Mouse (Mus musculus) inflammation-experienced regulatory T-cells, adult 6 months (primary cell): ENCODE data around the gene Zbtb48. TPM values are rescaled to one million over a fixed set of nuclear protein-coding genes. Genes with fewer than 3 reads are reported as not detected.

Source experiments
- ATAC-seq: one replicate; pipeline ENCODE4 v1.8.0; 2017
- polyA plus RNA-seq, 3 experiments: library from polyadenylated mRNA; unstranded; fragments of 100-300 nt; shearing (Covaris generic); gene quantifications; one replicate each; pipeline ENCODE4 v1.2.1; 2017

The Zbtb48 gene
- polyA plus RNA-seq, 3 experiments from 2014 or later, result 16.2 to 26.3 (median 18.9) TPM

DNA sequence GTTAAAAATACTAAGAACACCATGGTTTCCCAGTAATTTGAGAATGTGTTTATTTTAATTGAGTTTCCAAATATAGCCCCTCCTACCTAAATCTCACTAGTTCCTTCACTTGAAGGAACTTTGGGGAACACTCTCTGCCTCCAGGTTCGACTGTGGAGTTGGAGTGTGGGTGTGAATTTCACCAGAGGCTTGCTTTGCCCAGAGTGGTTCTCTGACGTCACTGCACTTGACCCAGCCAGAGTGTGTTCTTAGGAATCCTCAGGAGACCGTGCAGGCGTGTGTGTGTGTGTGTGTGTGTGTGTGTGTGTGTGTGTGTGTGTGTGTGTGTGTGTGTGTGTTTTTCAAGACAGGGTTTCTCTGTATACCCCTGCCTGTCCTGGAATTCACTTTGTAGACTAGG, 26.6 kb downstream of the Zbtb48 start:
- no peak for ATAC-seq

GRCm38 (mm10) chr4:151999481-151999880, 28.0 kb downstream of the Zbtb48 start:
- no peak for ATAC-seq

GRCm38 (mm10) chr4:151997701-151998100, 29.8 kb downstream of the Zbtb48 start:
- ATAC-seq, result no peak

DNA sequence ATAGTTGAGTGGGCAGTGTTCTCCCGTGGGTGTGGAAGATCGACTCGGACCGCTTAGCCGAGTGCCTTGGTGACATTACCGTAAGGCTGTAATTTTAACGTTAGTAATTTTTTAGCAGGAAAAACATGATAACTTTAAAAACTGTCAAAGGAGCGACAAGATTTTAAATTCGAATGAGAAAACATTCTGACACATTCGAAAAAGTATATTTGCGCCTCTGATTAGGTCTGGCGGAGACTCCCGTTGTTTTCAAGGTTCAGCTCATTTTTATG, 30.6 kb downstream of the Zbtb48 start:
- ATAC-seq, result no peak

DNA sequence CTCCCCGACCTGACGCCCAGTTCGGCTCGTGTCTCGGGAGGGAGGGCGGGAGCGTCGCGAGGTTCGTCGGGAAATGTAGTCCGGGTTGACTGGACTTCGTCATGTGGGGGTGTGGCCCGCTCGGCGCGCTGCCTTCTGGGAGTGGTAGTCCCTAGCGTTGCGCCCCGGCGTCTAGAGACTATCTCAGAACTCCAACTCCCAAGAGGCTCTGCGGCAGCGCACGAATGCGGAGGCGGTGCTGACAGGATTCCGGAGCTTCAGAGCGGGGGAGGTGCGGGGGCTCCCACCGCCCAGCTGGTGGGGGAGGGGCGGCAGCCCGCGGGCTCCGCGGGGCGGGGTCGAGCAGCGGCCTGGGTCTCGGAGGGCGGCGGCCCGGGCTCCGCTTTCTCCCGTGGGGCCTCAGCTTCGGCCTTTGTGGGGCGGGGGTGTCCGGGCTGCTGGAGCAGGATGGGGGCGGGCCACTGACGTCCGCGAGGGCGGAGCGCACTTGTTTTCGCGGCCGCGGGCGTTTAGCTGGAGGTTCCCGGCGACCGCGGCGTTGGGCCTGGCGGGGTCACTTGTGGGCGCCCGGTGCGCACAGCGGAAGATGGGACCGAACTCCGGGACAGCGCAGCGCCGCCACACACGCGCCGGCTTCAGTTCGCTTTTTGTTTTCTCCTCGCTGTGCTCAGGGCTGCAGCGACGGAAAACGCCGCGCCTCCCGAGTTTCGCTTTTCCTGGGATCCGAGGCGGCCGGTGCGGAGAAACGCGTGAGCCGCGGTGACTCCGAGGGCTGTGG, 31.1 kb downstream of the Zbtb48 start, which contains the start of gene Phf13:
TSS of gene Phf13 (minus strand) at position 86 of the 778 bp plus-strand sequence.
- peak; percentile 92 for ATAC-seq

DNA sequence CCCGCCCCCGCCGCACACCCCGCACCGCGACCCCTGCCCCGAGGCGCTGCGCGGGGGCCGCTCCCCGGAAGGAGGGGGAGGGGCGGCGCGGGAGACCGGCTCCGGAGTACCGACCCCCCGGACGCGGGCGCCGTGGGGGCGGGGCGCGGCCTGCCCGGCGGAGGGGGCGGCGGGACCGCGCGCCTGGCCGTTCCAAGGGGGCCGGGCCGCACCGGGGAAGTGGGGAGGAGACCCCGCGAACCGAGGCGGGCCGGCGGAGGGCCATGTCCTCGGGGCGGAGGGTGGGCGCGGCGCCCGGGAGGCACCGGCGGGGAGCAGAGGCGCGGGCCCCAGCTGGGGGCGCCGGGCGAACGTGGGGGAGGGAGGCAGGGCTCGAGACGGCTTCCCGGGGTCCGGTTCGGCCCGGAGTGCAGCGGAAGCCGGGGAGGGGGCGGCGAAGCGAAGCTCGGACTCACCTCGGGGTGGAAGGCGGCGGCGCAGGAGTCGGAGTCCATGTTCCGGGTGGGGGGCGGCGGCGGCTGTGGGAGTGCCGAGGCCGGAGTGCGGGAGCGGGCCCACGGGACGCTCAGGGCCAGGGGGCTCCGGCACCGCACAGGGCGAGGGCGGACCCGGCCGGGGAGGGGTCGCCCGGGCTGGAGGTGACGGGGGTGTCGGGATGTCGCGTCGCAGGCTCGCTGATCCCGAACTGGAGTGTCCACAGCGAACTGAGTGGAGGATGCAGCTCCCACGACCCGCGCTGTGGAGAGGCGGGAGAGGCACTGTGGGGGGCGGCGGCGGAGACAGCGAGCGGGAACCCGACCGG, 31.9 kb downstream of the Zbtb48 start:
- ATAC-seq, result no peak

DNA sequence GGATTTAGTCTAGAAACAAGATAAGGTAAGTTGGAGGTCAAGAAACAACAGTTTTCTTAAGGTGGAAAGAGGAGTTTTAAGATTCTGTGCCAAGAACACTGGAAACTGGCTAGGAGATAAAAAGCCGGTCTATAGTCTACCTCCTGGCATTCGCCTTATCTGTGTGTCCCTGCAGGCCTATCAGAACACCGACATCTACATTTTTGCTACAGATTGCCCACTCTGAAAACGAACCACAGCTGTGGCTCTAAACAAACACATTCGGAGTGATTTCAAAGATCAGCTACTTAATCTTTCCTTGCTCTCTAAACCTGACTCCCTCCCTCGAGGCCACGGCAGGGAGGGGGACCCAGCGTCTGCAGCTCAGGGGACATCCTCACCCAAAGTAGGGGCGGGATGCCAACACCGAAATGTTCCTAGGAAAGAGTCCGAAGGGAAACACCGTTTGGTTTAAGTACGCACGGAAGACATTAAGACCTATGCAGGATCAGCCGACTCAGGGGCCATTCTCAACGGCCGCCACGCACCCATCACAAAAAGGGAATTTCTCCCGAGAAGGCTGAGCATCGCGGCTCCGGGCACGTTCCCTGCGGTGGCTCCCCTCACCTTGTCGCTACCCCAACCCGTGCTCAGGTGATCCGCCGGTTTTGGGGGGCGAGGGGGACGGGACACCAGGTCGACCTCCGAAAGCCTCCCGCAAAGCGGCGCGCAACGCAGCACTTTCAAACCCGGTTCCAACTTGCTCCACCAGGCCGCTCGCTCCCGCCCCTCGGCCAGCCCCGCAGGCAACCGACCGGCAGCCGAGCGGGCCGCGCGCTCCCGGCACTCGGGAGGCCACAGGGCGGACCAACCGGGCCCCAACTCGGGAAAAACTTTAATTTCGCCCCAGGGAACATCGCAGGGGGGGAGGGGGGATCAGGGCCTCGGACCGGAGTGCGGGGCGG, 33.0 kb downstream of the Zbtb48 start:
- no peak for ATAC-seq

GRCm38 (mm10) chr4:151993035-151993434, 34.4 kb downstream of the Zbtb48 start:
- no peak for ATAC-seq

DNA sequence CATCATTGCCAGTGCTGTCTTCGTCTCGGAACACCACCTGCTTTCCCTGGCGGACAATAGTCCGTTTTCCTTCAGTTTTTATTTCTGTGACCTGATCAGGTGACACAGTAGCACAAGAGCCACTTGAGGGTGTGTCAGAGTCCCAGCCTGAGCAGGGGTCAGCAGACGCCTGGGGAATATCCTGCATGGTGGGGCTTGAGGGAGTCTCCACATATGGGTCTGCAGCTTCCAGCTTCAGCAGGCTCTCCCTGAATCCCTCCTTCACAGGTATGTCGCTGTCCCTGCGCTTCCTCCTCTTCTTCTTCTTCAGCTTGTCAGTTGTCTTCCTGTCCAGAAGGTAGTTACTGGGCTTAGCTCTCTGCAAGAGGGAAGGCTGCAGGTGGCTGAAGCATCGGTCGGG, 35.4 kb downstream of the Zbtb48 start:
- no peak for ATAC-seq

DNA sequence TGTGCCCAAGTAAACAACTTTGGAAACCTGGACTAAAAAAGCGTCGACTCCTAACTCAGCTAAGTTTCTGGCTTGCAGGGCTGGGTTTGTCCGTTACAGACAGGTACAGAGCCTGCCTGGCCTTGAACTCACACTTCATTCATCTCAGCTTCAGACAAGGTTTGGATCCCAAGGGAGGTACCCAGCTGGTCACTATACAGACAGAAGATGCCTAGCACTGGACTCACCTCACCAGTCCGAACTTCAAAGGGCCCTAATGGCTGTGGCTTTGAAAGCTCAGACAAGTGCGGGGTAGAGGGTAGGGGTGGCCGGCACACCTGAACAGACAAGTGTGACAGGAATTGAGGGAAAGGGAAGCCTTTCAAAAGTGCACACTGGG, 38.4 kb downstream of the Zbtb48 start:
- ATAC-seq, result no peak

DNA sequence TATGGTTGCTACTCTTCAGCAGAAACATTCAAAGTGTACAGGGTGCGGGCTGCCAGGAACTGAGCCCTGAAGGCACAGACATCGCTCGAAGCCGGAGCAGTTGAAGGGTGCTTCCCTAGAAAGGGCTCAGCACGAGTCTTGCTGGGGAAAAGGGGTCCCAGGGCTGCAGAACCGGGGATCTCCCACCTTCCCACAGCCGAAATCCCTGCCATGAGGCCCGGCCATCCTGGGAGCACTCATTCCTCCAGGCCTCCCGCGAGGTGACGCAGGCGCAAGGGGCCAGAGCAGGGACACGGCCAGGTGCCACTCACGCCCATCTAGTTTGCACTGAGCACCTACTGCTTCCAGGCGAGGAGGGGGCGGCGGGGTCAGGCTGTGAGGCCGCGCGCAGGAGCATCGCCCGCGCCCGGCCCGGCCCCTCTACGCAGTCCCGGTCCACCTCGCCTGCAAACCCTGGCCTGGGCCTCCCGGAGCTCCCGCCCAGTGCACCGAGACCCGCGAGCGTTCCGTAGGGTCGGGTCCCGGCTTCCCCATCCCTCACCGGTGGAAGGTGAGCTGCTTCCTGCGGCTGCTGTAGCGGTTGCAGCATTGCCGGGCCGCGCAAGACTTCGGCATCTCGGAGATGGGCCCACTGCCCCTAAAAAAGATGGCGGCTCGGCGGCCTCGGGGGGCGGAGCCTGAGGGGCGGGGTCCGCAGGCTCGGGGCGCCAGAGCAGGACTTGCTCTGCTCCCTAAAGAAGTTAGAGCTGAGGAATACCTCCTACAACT, 38.9 kb downstream of the Zbtb48 start, which contains the start of gene Thap3:
TSS of gene Thap3 (minus strand) at position 656 of the 768 bp plus-strand sequence.
- ATAC-seq, result peak; percentile 72

DNA sequence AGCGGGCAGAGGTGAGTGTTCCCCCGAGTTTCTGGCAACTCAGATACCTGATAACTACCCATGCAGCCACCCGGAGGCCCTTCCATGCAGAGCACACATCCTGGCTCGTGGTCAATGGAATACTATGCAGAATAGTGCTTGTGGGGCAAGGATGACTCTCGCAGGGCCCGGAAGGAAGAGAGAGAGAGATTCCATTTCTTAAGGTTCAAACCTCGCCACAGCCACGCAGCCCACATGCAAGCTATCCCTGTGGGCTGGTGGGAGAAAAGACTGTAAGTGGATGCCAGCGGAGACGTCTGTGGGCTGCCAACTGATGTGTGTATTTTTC, 39.5 kb downstream of the Zbtb48 start:
- ATAC-seq, result no peak

- no peak for ATAC-seq
Observed at GRCm38 (mm10) chr4:151986650-151987049, 40.8 kb downstream of the Zbtb48 start.

DNA sequence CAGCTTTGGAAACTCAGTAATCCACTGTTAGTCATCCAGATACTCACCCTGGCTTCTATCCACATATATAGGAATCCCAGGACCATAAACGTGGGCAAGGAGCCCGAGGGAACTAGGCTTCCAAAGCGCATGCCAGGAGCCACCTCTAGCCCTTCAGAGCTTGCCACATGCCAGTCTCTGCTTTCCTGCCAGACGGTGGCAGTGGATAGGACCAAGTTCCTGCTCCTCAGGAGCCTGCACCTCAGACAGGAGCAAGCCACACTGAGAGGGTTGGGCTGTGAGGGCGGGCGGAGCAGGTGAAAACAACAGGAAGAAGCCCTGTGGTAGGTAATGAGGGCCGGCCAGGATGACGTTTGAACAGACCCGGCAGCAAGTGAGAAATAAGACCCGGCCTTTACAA, 41.6 kb downstream of the Zbtb48 start:
- ATAC-seq, result peak; percentile 70

- ATAC-seq, result no peak
Observed at GRCm38 (mm10) chr4:151983560-151983959, 43.9 kb downstream of the Zbtb48 start.

- ATAC-seq, result no peak
Observed at GRCm38 (mm10) chr4:151983043-151983442, 44.4 kb downstream of the Zbtb48 start.

- ATAC-seq, result peak; percentile 70
Observed at GRCm38 (mm10) chr4:151981363-151981762, 46.1 kb downstream of the Zbtb48 start.

DNA sequence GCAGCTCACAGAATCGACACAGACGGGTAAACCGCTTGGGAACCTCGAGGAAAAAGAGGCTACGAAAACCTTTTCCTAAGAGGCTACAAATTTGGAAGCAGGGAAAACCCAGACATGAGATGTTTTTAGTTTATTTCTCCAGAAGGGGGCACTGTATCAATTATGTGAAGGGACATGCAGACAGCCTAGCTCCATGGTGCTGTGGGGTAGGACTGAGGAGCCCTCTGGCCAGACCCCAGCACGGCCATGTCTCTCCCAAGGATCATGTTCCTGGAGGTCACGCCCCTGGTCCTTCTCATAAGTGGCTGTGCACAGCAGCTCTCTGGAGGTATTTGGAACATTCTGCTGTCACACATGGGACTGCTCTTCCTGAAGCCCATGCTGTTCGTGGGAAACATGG, 46.8 kb downstream of the Zbtb48 start:
- no peak for ATAC-seq

DNA sequence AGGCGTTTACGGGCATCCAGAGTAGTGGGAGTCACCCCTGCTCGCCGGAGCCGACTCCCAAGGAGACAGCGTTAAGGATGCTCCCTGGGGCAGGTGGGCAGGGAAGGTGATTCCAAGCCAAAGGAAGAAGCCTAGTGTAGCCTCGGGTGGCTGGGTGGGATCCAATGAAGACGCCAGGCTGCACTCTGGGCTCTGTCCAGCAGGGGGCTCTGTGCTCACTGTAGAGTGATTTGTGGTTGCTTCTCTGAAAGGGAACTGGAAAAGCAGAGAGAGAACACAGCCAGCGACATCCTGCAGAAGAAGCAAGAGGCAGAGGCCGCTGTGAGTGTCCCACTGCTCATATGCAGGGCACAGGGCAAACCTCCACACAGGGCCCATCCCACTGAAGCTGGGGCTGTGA, 49.7 kb downstream of the Zbtb48 start:
- ATAC-seq, result peak; percentile 72

DNA sequence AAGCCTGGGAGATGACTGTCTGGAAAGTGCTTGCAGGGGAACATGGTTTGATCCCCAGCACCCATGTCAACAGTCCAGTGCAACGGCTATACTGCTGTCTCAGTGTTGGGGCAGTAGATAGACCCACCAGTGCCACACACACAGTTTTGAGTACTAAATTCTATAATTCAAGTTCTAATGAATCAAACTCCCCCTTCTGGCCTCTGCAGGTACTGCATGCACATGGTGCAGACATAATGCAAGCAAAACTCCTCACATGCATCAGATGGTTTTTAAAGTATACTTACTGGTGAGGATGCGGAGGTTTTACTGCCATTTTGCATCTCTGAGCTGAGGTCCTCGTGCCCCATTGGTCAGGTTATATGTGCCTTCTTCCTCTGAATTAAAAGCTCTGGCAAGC, 52.0 kb downstream of the Zbtb48 start:
- no peak for ATAC-seq

DNA sequence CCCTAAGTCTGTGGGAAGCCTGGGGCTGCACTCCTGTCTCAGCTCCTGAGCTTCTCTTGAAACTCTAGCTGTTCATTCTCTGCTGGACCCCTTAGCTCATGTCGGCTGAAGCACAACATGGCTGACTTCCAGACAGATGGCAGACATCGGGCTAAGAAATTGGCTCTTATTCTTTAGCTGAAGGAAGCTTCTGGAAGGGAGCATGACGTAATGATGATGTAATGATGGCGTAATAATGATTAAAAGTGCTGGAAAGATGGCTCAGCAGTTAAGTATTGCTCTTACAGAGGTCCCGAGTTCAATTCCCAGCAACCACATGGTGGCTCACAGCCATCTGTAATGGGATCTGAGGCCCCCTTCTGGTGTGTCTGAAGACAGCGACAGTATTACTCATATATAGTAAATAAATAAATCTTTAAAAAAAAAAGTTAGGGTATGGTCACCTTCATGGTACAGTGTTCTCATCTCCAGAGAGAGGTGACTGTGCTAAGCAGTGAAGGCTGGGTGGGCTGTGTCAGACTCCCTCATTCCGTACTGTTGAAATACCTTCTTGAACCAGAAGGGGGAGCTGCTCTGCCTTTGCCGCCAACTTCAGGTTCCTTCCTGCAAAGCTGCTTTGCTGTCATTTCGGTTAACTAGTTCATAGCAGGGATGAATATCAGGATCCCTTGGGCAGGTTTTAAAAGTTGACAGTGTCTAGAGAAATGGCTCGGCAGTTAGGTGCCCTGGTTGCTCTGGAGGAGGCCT, 55.1 kb downstream of the Zbtb48 start:
- ATAC-seq, result no peak
